Mouse (Mus musculus) spleen, postnatal 4 days (tissue): Measurements from ENCODE around the gene Hsd3b7.
"Not testable (repeated sequence)": the region's sequence is repeated elsewhere in the genome, so short reads cannot be mapped to it uniquely, and the experiment has no call there.

Experiments
- DNase-seq, 2 experiments: peaks; one replicate each; pipeline ENCODE4 v3.0.0; 2022; ENCODE audit warnings: low spot score in 2 of 2

Hsd3b7 gene

DNA sequence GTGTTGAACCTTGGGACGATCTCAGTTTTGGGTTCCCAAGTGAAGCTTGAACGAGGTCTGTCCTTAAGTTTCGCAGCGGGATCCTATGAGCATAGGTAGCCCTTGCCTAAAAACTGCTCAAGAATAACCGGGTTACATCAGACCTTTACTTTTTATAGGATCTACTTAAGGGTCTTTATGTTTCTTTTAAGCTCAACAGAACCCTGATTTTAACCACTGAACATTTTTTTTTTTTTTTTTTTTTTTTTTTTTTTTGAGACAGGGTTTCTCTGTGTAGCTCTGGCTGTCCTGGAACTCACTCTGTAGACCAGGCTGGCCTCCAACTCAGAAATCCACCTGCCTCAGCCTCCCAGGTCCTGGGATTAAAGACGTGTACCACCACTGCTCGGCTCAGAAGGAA, 24.6 kb upstream of the Hsd3b7 start:
- not testable (repeated sequence) for DNase-seq

- DNase-seq: peak; percentile 88 to 96
These were observed 24.0 kb upstream of the Hsd3b7 start, which contains the start of gene Setd1a for GRCm38 (mm10) chr7:127776426-127776825. TSS of gene Setd1a (plus strand) at chr7:127776670.

DNA sequence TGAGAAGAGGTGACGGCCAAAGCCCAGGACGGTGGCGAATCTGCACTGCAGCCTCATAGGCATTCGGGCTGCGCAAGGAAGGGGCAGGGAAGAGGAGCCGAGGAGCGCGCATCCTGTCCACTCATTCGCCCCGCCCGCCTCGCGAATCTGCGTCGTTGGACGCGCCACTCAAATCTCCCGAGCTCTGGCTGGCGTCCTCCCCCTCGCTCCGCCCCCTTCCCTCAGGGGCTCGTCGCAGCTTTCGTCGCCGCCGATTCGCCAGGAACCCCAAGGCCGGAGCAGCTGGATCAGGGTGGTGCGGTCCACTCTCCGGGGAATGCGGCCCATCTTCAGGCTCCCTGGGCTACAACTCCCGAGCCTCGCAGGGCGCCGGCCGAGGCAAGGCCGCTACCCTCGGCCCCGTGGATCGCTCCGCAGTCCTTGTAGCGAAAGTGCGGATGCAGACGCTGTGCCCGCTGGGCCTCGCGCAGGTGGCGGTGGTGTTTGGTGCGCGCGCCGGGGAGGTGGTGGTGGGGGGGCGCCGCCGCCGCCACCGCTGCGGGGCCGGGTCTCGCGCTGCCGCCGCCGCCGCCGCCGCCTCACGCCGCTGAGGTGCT, 23.4 kb upstream of the Hsd3b7 start:
- DNase-seq: peak; percentile 97 to 98

- peak; percentile 60 to 87 for DNase-seq
These were observed 22.7 kb upstream of the Hsd3b7 start for GRCm38 (mm10) chr7:127777474-127778266.

DNA sequence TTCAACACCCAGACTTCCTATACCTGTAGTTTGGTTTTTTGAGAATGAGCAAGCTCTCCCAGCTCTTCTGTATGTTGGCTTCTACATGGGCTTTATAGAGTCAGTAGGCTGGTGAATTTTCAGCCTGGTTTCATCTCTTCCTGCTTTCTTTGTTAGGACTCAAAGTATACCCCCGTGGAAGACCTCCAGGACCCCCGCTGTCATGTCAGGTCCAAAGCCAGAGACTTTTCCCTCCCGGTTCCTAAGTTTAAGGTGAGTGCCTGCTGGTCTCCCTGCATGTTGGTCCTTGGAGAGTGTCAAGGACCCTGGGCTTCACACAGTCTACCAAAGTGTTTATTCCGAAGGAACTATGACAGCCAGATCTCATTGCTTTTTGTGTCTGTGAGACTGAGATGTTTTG, 22.1 kb upstream of the Hsd3b7 start:
- DNase-seq: no peak

DNA sequence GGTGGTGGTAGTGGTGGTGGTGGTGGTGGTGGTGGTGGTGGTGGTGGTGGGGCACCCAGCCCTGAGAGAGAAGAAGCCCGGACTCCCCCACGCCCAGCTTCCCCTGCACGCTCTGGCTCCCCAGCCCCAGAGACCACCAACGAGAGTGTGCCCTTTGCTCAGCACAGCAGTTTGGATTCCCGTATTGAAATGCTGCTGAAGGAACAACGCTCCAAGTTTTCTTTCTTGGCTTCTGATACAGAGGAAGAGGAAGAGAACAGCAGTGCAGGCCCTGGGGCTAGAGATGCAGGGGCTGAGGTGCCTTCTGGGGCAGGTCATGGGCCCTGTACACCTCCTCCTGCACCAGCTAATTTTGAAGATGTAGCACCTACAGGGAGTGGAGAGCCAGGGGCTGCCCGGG, 15.1 kb upstream of the Hsd3b7 start, which contains the start of gene Gm49388:
Gm49388 (plus strand) TSS at position 301 of the 400 bp plus-strand sequence.
- DNase-seq: no peak

DNA sequence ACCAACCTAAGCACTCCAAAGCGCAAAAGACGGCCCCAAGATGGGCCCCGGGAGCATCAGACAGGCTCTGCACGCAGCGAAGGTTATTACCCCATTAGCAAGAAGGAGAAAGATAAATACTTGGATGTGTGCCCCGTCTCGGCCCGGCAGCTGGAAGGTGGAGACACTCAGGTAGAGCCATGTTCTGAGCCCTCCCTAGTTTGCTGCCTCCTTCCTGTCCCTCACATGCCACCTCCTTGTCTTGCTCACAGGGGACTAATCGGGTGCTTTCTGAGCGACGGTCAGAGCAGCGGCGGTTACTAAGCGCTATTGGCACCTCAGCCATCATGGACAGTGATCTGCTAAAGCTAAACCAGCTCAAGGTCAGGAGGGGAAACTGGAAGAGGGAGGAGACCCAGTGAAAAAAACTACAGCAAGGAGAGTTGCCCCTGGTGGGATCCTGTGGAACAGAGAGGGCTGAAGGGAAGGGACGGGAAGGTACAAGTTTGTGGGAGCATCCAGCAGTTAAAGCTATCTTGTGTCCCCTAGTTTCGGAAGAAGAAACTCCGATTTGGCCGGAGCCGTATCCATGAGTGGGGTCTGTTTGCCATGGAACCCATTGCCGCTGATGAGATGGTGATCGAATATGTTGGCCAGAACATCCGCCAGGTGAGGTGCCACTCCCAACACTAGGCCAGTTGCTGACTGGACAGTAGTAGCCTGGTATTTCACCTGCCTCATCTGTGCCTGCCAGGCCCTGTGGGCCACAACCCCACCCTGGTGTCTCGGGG, 3.1 kb upstream of the Hsd3b7 start:
- no peak for DNase-seq

DNA sequence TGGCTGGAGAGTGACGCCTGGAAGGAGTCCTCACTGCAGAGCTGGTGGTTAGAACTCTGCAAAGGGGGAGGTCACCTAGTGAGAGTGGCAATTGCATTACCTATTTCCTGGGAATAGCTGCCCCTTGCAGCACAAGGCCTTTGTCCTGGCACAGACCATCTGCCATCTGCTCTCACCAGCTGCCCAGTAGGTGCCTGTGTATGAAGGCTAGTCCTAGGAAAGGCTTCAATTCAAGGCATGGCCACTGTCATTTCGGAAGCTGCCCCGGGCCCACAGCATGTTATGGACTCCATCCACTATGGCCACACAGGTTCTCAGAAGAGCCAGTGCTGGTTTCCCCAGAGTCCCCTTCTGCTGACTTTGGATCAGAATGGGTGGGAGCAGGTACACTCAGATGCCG, 1.8 kb upstream of the Hsd3b7 start:
- no peak for DNase-seq

- DNase-seq: no peak
These were observed 1.2 kb upstream of the Hsd3b7 start for GRCm38 (mm10) chr7:127799211-127799610.

DNA sequence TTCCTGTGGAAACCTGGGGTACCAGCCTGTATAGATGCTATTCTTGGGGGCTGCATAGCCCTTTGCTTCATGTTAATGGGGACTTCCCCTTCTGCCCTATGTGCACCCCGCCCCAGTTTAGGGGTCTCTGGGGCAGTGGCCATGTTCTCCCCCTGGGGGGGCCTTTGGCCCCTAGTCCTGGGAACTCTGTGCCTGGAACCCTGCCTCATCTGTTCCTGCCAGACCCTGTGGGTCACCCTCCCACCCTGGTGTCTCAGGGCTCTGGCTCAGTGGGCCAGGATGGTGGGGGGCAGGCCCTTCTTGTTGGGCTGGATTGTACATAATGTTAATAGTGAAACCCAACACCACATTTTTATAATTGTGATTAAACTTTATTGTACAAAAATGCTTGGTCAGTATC, 666 bp upstream of the Hsd3b7 start:
- no peak for DNase-seq

- no peak for DNase-seq
These were observed 712 bp downstream of the Hsd3b7 start for GRCm38 (mm10) chr7:127801010-127801621.

- no peak for DNase-seq
These were observed 1.9 kb downstream of the Hsd3b7 start for GRCm38 (mm10) chr7:127802313-127802712.

GRCm38 (mm10) chr7:127808821-127809220, 8.4 kb downstream of the Hsd3b7 start:
- DNase-seq: no peak

GRCm38 (mm10) chr7:127809846-127810245, 9.4 kb downstream of the Hsd3b7 start:
- DNase-seq: no peak

GRCm38 (mm10) chr7:127810650-127811049, 10.2 kb downstream of the Hsd3b7 start:
- DNase-seq: no peak

GRCm38 (mm10) chr7:127811240-127811639, 10.8 kb downstream of the Hsd3b7 start:
- DNase-seq: no peak

- no peak for DNase-seq
These were observed 11.9 kb downstream of the Hsd3b7 start for GRCm38 (mm10) chr7:127812292-127812691.

- no peak for DNase-seq
These were observed 13.4 kb downstream of the Hsd3b7 start for GRCm38 (mm10) chr7:127813821-127814220.

DNA sequence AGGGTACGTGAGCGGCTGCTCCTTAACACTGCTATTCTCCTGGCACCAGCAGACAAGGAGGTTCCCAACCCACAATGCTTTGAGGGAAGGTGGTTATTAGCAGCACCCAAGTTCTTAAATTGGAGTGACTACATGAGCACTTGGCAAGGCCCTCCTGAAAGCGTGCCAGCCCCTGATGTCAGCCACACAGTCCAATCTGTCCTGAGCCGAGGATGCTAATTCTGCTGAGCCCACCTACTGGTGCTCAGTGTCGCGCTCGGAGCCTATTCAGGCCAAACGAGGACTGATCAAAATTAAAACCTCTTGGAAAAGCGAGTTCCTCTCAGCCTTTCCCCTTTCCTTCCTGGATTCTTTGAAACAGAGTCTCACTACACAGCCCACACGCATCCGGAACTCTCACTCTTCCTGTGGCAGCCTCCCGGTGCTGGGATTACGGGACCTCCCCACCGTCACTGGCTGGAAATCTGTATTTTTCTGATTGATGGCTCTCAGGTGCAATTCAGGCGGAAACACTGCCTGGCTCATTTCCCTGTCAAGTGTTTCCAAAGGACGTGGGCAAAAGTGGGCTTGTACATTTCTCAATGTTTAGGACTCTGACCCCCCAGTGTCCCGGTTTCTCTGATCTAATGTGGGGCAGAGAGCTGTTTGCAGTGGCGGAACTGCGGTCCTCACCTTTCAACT, 14.0 kb downstream of the Hsd3b7 start:
- no peak for DNase-seq

GRCm38 (mm10) chr7:127815116-127815665, 14.8 kb downstream of the Hsd3b7 start:
- no peak for DNase-seq
